Mouse (Mus musculus) frontal cortex, adult 2 months (tissue): Measurements from ENCODE around the gene Krba1. TPM values are rescaled to one million over a fixed set of nuclear protein-coding genes. Genes with fewer than 3 reads are reported as not detected.
A peak's percentile ranks its signal among the peaks of the same experiment; 100 is the strongest.

Experiments used
- DNase-seq, 2 experiments: peaks; one replicate each; pipeline ENCODE4 v3.0.0; 2022; ENCODE audit warnings: low spot score in 1 of 2; ENCODE audit errors: extremely low spot score in 1 of 2
- polyA plus RNA-seq: library from polyadenylated mRNA; depleted of rRNA; stranded (reverse); fragments of >200 nt; gene quantifications from 2 replicates; pipeline ENCODE4 v1.2.3, GENCODE M21; 2012; rRNA removed

Krba1 gene
- polyA plus RNA-seq, result 44.5 and 48.0 TPM in 2 replicates

- DNase-seq, result peak; percentile 72 to 89
Measured at GRCm38 (mm10) chr6:48395105-48396007, at the start of gene Krba1. Krba1 (plus strand) TSS chr6:48395586.

- DNase-seq, result no peak
Measured at GRCm38 (mm10) chr6:48358897-48359296, 36.5 kb upstream of the Krba1 start.

GRCm38 (mm10) chr6:48366322-48366996 lies 28.9 kb upstream of the Krba1 start:
- no peak for DNase-seq

GRCm38 (mm10) chr6:48388221-48388620 lies 7.2 kb upstream of the Krba1 start:
- no peak for DNase-seq

- no peak for DNase-seq
Measured at GRCm38 (mm10) chr6:48393811-48394210, 1.6 kb upstream of the Krba1 start.

GRCm38 (mm10) chr6:48396008-48396595 lies 716 bp downstream of the Krba1 start:
- DNase-seq, result no peak

- no peak for DNase-seq
Measured at GRCm38 (mm10) chr6:48396686-48397085, 1.3 kb downstream of the Krba1 start.

- peak in 1 of 2 experiments; percentile 62 for DNase-seq
Measured at GRCm38 (mm10) chr6:48397336-48397735, 1.9 kb downstream of the Krba1 start.

- no peak for DNase-seq
Measured at GRCm38 (mm10) chr6:48399906-48400305, 4.5 kb downstream of the Krba1 start.

- DNase-seq, result no peak
Measured at GRCm38 (mm10) chr6:48404071-48404470, 8.7 kb downstream of the Krba1 start.

GRCm38 (mm10) chr6:48409726-48410343 lies 14.4 kb downstream of the Krba1 start:
- DNase-seq, result no peak

- no peak for DNase-seq
Measured at GRCm38 (mm10) chr6:48410551-48410950, 15.2 kb downstream of the Krba1 start.

- no peak for DNase-seq
Measured at GRCm38 (mm10) chr6:48411193-48412092, 16.1 kb downstream of the Krba1 start.

GRCm38 (mm10) chr6:48412147-48412546 lies 16.8 kb downstream of the Krba1 start:
- no peak for DNase-seq

- DNase-seq, result no peak
Measured at GRCm38 (mm10) chr6:48412662-48413061, 17.3 kb downstream of the Krba1 start.

GRCm38 (mm10) chr6:48413081-48413480 lies 17.7 kb downstream of the Krba1 start:
- DNase-seq, result no peak

GRCm38 (mm10) chr6:48414886-48415285 lies 19.5 kb downstream of the Krba1 start:
- DNase-seq, result no peak

GRCm38 (mm10) chr6:48415636-48416035 lies 20.2 kb downstream of the Krba1 start:
- DNase-seq, result no peak

- DNase-seq, result no peak
Measured at GRCm38 (mm10) chr6:48416486-48416885, 21.1 kb downstream of the Krba1 start.

GRCm38 (mm10) chr6:48420647-48421046 lies 25.3 kb downstream of the Krba1 start:
- no peak for DNase-seq
